Mouse (Mus musculus) B cell, adult 2 months (primary cell): ENCODE results near the gene Map3k7.

Source experiments
- DNase-seq, 2 experiments: peaks; one replicate each; pipeline ENCODE4 v3.0.0; 2022

The Map3k7 gene

DNA sequence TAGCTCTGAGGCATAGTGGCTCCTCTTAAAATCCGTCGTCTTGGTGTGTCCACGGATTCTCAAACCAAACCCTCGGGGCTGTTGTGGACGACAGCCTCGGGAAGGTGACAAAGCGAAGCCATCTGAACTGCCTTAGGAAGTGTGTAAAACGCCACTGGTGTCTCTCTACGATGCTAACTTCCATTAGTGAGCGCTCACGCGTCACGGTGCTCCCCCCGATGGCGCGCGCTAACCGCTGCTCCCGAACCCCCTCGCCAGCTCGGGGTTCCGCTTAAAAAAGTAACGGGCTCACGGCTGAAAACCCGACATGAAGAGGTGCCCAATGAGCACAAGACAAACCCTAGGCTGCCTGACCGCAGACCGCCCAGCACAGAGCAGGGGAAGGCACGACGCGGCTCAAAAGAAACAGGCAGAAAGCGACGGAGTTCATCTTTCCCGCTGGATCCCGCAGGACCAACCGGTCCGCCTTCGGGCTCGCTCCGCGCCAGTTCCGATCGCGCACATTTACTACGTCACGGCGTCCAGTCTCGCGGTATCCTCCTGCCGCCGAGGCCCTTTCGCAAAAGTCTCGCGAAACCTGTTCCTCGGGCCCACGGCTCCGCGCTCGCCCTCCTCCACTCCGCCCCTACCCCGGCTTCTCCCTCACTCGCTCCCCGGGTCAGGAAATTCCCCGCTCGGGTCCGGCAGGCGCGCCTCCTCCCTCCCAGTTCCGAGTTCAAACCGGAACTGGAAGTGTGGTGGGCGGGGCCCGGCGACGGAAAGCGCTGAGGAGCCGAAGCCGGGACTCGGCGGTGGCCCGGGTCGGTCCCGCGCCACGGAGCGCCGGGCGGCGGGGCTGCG lies at the start of gene Map3k7:
Map3k7 (plus strand) TSS at position 744 of the 840 bp plus-strand sequence.
- peak; percentile 95 for DNase-seq

DNA sequence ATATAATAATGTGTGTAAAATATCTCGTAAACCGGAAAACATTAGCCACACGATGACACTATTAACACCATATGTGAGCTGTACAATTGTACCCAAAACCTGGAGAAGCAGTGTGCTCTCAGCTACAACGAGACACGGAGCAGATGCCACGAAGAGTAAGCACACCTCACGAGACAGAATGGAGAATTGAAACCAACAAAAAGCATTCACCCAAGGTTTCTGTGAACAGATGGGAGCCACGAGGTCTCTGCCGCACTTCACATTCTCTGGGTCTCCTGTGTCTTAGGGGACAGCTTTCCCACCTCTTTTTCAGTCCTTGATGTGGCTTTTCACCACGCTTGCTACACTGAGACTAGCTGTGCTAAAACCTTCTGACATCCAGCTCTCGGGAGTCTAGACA lies 48.8 kb upstream of the Map3k7 start:
- no peak for DNase-seq

DNA sequence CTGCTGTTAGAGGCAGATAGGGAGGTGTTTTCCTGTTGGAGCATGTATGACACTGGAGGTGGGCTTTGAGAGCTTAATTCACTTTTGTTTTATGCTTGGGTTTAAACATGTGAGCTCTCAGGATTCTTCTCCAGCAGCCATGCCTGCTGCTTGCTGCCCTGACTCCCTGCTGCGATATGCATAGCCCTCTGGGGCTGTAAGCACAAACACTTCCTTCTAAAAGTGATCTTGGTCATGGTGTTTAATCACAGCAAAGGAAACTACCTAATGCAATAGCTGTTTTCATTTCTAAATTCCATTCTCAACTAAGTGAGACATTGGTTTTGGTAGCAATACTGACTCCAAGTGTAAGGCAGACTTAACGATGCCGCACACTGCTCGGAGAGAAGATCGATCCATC lies 45.2 kb upstream of the Map3k7 start:
- DNase-seq = no peak

DNA sequence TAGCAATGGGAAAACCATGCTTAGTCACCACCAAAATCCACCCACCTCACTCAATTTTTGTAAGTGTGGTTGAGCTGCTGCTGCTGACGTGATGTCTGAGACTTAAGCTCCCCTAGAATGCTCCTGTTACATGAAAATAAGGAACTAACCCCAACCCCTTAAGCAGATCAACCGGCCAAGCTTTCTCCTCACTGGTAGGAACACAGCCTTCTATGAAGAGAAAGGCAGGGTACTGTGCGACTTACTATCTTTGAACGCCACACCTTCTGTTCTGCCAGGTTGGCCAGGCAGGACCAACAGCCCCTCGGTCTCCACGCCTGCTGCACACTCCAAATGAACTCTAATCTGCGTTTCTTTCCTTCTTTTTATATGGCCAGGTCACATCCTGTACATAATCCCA lies 41.7 kb upstream of the Map3k7 start:
- no peak for DNase-seq

DNA sequence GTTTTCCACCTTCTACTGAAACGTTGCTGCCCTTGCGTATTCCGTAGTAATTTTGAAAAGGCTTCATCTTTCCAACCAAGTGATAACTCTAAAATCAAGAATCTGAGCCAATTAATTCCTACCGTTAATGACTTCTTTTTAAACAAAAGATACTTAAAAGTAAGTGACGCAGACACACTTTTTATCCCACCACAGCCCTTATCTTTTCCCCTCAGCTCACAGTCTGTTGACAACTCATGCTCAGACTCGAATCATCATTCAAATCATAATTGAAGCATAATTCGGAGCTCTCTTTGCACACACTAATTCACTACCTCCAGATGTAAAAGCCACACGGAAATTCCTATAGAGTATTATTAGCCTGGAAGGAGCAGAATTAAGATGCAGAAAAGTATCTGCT lies 40.5 kb upstream of the Map3k7 start:
- no peak for DNase-seq

DNA sequence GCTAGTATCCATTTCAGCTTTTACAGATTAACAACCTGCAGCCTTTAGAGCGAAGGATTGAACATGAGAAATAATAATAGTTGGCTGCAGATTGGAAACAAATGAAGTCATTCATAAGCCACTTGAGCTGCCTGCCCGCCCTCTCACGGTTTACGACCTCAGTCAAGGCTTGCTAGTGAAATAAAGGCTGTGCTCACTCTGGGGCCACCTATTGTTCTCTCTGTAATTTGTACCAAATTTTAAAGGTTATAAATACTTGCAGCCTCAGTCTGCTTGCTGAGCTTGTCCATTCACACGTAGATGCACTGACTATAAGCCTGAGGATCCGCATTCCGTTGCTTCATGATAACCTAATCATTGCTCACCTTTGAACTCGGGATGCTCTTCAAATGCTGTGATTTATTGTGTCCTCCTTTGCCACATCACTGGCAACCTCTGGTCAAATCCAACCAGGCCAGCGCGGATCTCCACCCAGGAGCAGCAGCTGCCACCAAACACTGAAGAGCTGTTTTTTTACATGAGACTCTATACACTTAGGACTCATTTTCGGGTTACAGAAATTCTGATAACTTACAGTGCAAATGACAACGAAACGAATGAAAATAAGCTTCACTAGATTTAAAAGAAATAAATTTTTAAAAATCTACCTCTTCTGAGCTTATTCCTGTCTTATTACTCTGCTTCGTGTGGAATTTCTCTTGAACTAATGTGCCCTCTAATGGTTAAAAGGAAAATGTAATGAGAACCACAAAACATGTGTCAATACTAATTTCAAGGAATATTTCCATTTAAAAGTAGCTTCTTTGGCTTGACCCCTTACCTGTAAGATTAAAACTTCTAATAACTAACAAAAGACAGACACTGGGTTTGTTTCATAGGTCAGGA lies 39.4 kb upstream of the Map3k7 start:
- no peak for DNase-seq

DNA sequence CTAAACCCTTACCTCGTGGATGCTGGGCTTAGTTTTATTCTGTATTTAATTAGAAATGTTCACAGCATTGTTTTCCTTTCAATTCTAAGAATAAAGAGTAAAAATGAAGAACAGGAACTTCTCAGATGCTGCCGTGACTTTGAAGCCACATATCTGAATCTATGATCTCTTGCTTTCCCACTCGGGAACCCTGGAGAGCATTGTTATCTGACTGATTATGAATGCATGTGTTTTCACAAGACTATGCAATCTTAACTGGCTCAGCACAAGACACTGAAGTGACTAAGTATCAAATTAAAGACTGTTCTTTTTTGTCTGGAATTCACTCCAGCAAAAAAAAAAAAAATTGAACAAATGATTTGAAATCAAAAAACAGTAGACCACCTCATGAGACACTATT lies 30.7 kb upstream of the Map3k7 start:
- no peak for DNase-seq

DNA sequence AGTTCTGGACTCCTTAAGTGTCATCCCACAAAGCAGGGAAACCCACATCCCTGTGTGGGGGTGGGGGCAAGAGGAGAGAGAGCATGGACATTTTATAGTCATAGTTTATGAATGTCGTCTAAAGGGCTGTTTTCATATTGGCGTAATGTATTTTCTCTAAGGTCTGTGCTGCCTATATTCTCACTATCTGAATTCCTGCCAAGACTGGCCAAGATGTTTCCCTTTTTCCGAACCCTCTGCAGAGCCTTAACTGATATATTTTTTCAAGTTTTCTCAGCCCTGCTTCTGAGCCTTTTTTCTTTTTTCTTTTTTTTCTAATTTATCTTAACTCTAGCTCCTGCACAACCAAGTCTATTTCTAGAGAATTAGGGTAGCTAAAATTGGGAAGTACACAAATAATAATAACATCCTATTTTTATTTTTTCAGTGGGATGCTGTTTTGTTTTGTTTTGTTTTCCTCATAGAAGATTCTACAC lies 28.0 kb upstream of the Map3k7 start:
- no peak for DNase-seq

DNA sequence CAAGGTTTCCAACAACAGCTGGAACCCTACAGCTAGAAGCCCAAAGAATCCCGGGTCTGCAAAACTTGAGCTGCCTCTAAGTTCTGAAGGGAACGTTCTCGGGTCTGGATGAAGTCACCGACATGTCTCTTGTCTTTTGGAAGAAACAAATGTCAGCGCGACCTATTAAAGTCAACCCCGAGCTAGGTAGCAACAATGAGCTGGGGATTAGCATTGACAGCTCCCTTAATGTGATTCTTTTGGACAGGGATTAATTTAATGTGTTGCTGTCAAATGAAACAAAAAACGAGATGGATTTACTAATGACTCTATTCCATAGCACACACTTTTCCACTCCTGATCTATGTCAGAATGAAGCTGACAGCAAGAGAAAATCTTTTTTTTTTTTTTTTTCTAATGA lies 27.5 kb upstream of the Map3k7 start:
- no peak for DNase-seq

DNA sequence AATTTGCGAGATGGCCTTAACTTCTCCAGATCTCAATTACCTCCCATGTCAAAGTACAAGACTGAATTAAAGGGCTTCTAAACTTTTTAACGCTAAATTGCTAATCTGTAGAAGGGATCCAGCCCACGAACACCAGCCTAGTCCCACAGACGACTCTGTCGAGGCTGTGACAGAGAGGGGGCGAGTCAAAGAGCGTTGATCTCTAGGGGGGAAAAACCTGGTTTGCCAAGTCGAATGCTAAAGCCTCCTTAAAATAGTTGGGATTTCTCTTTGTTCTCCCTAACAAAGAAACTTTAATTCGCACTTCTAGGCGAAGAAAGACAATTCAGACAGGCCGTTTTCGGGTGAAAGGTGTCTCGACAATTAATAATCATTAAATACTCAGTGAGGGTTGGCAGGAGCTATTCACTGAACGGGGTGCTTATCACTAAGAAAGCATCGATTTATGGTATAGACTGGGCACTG lies 27.0 kb upstream of the Map3k7 start:
- DNase-seq = no peak

DNA sequence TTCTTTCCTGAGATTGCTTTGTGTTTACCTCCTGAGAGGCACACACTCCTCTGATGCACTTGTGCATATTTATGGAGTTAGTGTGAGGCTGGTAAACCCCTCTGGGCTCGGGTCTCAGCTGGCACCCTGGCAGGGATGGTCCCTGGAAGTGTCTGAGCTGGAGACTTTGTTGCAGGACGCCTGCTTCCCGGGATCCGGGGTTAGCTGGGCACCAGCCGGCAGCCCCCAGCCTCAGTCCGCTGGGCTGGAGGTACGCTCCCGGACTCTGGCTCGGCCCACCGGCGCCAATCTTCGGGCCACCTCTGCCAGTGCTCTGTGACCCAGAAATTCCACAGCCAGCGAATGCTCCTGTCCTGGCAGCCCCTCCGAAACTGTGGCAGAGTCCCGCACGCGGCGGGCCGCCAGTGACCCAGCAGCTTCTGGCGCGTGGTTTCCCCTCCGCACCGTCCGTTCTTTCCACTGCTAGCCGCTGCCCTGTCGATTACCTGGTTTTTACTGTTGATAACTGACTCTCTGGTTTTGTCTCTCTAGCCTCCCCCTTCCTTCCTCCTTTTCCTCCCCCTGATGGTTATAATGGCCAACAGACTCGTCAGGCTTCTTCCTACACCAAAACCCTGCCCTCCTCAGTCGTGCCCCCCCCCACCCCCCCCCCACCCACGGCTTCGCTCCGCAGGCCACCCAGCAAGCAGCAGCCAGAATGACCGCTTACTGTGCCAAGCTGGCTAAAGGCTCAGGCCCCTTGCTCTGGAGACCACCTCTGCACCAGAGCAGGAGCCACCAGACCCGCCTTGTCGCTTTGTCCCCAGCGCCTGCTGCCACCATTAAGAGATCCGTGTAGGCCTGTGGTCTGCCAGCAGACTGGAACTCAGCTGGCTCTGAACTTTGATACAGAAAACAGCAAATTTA lies 26.3 kb upstream of the Map3k7 start:
- peak in 1 of 2 experiments; percentile 11 for DNase-seq

DNA sequence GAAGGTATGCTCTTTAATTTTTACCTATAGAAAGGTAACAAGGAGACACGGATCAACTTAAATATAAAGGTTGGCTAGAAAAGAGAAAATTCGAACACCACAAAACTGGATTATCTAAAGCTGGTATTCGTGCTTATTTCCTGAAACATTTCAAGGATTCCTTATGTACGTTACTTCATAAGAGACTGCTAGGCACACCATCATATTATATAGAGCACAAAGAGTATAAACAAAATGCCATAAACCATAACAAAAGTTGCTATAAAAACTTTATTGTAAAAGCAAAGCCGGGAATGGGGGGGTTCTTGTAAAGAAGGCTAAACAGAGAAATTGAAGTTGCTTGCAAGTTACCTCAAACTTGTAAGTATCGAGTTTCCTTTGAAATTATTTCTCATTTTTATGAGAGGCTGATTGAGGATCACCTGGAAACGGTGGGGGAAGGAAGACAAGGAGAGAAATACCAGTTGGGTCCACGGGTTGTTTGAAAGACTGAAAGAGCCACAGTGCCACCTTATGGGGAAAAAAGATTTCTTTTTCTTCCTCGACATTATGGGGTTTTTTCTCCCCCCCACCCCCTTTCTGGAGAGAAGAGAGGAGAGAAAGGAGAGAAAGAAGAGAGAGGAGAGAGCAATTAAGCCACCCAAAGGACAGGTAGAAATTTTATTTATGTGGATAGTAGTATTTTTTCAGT lies 25.3 kb upstream of the Map3k7 start:
- peak in 1 of 2 experiments; percentile 27 for DNase-seq

DNA sequence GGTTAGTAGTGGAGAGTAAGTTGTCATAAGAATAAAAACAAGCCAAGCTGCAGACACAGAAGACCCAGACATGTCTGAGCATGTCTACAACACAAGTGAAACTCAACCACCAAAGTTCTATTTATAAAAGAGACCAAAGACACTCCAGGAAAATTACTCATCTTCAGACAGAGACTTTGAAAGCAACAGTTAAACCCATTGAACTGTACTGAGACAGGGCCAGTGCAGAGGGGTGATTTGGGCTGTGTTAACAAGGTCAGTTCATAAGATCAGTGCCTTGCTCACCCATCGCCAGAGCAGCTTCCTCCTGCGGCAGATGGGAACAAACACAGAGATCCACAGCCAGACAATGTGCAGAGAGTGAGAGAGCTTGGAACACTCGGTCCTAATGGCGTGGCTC lies 22.3 kb upstream of the Map3k7 start:
- DNase-seq = no peak

DNA sequence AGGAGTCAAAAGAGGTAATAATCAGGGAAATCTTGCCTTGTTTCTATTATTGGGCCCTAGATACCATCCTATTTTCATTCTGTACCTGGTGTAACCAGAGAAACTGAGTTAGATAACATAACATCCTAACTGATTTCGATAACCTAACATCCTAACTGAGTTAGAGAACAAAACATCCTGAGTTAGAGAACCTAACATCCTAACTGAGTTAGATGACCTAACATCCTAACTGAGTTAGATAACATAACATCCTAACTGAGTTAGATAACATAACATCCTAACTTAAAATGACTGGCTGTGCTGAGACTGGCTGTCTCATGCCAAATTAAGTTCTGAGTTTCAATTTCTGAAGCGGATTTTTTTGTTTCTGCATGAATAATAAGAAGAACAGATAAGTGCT lies 20.9 kb upstream of the Map3k7 start:
- DNase-seq = no peak

DNA sequence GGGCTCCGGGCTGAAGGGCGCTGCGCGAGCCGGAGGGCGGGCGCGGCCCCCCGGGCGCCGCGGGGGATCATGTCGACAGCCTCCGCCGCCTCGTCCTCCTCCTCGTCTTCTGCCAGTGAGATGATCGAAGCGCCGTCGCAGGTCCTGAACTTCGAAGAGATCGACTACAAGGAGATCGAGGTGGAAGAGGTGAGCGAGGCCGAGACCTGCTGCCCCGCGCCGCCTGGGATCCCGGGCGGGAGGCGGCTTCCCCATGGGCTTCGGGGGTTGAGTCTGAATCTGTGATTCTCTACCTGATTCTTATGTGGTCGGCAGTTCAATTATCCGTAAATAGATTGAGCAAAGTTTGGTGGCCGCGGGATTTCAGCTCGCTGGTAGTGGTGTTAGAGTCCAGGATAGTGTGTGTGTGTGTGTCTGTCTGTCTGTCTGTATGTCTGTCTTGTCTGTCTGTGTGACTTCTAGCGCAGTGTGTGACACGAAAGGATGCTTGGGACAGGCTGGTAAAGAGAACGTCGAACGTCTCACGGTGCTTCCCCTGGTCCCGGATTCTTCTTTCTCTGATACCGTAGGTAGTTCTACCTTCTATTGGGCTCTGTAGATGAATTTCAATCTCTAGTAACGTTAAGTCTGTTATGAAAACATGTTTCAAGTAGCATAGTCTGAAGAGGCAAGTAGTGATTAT lies 438 bp downstream of the Map3k7 start:
- DNase-seq = no peak

DNA sequence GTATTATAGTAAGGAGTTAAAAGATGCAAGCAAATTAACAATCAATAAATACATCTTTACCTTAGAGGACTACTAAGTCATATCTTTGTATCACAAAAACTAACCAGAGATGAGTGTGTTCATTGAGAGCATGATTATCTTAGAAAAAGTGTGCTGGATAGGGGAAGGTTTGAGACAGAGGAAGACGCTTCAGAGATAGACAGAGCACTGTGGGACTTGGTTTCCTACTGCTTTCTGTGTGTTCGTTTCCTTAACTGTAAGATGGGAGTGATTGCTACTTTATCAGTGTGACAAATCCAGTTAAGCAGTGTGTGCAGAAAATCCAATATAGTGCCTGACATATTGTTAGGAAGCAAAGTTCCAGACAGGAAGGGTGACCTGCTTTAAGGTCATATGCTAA lies 1.3 kb downstream of the Map3k7 start:
- no peak for DNase-seq

DNA sequence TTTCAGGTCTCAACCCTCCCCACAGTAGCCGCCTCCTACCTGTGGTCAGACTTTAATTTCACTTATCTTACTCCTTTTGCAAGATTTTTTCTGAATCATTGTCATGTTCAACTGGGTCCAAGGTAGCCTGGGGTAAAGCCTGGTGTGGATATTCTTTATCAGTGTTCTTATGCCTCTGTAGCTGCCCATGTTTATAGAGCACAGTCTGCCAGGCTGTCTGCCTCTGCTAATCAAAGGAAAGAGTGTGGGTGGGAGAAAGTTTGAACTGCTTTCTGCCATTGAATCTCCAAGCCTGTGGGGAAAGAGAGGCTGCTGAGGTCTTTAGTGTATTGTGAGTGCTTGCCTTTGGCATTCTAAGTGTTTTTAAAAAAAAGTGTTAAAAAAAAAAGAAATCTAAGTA lies 7.5 kb downstream of the Map3k7 start:
- no peak for DNase-seq

DNA sequence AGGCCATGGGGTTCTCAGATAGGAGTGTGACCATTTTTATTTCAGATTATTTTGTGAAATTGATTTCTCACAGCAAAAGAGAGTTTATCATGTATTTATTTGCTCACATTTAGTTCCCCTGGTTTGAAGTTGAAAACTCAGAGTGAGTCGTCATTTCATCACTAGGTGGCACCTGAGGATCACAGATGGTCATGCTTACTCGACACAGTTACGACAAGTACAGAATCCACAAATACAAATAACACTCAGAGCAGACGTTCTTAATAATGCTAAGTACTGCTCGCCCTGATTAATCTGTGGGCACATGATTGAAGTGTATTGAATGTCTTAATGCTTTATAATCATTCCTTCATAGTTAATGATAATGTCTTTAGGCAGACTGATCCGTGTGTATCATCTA lies 8.3 kb downstream of the Map3k7 start:
- DNase-seq = peak; percentile 59 to 65

DNA sequence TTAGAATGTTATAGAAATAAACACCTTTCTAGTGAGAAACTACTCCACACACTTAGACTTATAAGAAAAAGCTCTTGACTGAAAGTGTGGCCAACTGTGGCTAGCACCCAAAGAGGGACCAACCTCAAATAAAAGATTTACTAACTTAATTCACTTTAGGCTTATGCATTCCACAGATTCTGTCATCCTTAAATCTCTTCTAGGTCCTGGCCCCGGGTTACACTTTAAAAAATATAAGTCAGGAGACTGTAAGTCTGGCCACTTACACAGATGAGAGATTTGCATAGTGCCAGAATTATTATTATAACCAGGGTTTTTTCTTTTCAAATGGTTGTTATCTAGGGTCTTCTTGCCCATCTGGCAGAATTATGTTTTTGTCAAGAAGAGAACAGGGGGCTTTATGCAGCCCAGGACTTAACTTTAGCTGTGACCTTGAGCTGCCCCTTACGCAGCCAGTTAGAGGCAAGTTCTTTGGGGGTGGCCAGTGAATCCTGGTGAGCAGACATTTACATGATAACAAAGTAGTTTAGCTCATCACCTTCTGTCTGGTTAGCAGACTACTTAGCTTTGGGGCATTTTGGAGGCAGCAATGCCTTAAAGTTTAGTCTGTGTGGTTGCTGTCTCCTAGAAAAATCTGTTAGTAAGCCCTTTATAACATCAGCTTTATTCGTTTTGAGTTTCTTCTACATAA lies 11.5 kb downstream of the Map3k7 start:
- DNase-seq = no peak

DNA sequence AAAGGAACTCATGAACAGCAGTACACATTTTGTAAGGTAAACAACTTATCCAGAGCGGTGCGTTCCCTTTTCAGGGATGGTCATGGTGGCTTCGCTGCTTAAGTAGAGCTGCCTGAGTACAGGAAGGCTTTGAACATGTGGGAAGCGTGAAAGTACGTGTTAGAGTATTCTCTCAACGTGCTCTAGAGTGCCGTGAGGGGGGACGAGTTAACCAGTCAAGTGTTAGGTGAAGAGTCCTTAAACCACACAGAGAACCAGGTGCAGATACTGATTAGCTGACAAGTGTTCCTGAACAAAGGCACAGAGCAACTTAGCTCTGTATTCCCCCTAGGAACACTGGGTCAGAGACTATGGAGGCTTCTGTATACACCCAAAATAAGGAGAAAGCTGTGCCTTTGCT lies 18.0 kb downstream of the Map3k7 start:
- no peak for DNase-seq

DNA sequence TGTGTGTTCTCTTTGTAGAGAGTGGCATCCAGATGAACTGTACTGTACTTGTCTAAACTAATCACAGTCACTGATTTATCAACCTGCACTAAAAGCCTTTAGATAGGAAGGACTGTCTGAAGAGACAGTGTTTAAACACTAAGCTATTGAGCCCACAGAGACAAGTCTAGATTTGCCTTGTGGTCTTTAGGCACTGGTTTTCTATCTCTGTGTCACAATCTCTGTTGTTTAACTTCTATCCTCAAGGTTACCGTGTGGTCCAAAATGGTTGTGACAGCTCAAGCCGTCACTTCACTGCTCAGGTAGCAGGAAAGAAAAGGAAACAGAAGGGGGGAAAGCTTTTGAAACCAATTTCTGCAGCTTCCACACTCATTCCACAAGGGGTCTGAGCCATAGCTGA lies 29.5 kb downstream of the Map3k7 start:
- no peak for DNase-seq
